Mouse (Mus musculus) effector memory CD4-positive, alpha-beta T cell, adult 7 months (primary cell): ENCODE data around the gene Hivep2. TPM values are rescaled to one million over a fixed set of nuclear protein-coding genes. Genes with fewer than 3 reads are reported as not detected.

Experiments
- polyA plus RNA-seq: library from polyadenylated mRNA; unstranded; fragments of 100-300 nt; shearing (Covaris generic); gene quantifications from one replicate; pipeline ENCODE4 v1.2.1, GENCODE M21; 2017

Gene Hivep2
- 61.2 TPM for polyA plus RNA-seq

GRCm38 (mm10) chr10:13965974-13966829, at the start of gene Hivep2:
TSS of gene Hivep2 (plus strand) at chr10:13966075.

Other genes with a start within 250 kb of the Hivep2 start
- 80.1 TPM for gene Aig1, start 97.1 kb upstream of the Hivep2 start, polyA plus RNA-seq